Mouse (Mus musculus) spleen, adult 2 months (tissue): ENCODE results near the gene Slc25a10. TPM values are rescaled to one million over a fixed set of nuclear protein-coding genes. Genes with fewer than 3 reads are reported as not detected.

Experiments used
- DNase-seq, 2 experiments: peaks; one replicate each; pipeline versions ENCODE4 v3.0.0 to v3.0.0-alpha.2; 2012 to 2021; ENCODE audit warnings: low spot score in 2 of 2, low read depth in 1 of 2
- H3K27ac ChIP-seq: fragments of 200-500 bp; 2 replicates; pipeline ENCODE4 v1.5.1; 2012; ENCODE audit warnings: low read length, inconsistent platforms; ENCODE audit not compliant: insufficient read depth
- H3K27me3 ChIP-seq: fragments of 200-500 bp; 2 replicates; pipeline ENCODE4 v1.6.1; 2012; ENCODE audit warnings: mild to moderate bottlenecking, moderate library complexity, low read length, inconsistent platforms; ENCODE audit not compliant: control insufficient read depth, insufficient read depth
- H3K36me3 ChIP-seq: fragments of 200-500 bp; 2 replicates; pipeline ENCODE4 v1.6.1; 2012; ENCODE audit warnings: mild to moderate bottlenecking, low read length, inconsistent platforms; ENCODE audit not compliant: control insufficient read depth, insufficient read depth
- H3K4me1 ChIP-seq: fragments of 200-500 bp; 2 replicates; pipeline ENCODE4 v1.6.1; 2011; ENCODE audit warnings: inconsistent platforms; ENCODE audit not compliant: control insufficient read depth, insufficient read depth, insufficient read length
- H3K4me3 ChIP-seq: fragments of 200-500 bp; 2 replicates; pipeline ENCODE4 v1.5.1; 2011; ENCODE audit warnings: mild to moderate bottlenecking, inconsistent platforms; ENCODE audit not compliant: insufficient read depth, insufficient read length; ENCODE audit errors: extremely low read depth
- CTCF ChIP-seq: fragments of 200-500 bp; IDR thresholded peaks from 2 replicates; pipeline ENCODE4 v1.5.1; 2011; ENCODE audit warnings: mild to moderate bottlenecking, inconsistent platforms; ENCODE audit not compliant: insufficient read depth, insufficient read length, insufficient replicate concordance; ENCODE audit errors: extremely low read depth
- POLR2A ChIP-seq: fragments of 200-500 bp; IDR thresholded peaks from 2 replicates; pipeline ENCODE4 v1.6.1; 2011; ENCODE audit warnings: low read depth, low read length, inconsistent platforms
- whole genome bisulfite sequencing: fragments of 180-500 bp; shearing (Covaris S2); methylation state at CpG from one replicate; pipeline ENCODE4 v1.1.7; 2018; 5-methylcytosine and 5-hydroxymethylcytosine counted together
- polyA plus RNA-seq: library from polyadenylated mRNA; depleted of rRNA; stranded (reverse); fragments of >200 nt; gene quantifications from 2 replicates; pipeline ENCODE4 v1.2.3, GENCODE M21; 2012

The Slc25a10 gene
- polyA plus RNA-seq, 1 experiment = 36.5 TPM

DNA sequence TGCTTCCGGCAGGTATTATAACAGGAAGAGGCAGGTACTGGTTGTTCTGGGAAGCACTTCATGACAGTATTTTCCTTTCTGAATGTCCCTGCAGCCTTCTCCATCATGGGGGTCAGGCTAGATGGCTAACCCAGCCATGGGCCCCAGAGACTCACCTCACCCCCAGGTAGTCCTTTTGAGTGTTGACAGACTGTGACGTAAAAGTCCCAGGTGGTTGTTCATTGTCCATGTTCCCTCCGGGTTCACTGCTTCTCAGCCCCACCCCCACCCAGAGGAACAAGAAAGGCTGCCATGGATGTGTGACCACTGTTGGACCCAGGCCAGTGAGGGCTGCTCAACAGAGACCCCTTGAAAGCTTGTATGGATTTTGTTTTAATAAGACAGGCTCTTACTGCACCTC is 1.7 kb downstream of the Slc25a10 start:
- TF ChIP-seq POLR2A = no peak
- no peak for TF ChIP-seq CTCF
- Histone ChIP-seq H3K27ac (no peak overlapping the region), H3K4me1 (peaks cover 10% of the 10 kb centered on the region; the same call in 1 of the 2 replicates), H3K4me3 (no peak overlapping the region), H3K36me3 (0 out of 2 replicates have a peak, but pooled peaks cover 7% of the 10 kb centered on the region), H3K27me3 (no peaks in the 10 kb centered on the region)
- 87% methylated on average over 3 of the region's 3 CpGs for WGBS
- DNase-seq = no peak

DNA sequence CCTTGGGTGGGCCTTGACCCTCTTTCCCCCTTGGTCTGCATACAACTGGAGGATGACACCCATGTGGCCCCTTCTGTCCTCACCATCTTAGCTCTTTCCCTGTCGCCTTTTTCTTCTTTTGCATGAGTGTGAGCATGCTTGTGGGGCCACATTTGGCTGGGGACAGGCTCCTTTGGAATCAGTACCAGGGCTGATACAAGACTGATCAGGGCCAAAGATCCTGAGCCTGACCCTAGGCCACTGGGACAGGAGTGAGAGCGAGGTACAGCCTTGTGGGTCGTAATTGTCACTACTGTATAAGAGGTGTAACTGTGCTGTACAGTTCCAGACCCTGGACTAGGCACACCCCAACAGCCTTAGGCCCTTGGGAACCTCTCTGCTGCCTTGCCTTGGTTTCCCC is 2.3 kb downstream of the Slc25a10 start:
- Histone ChIP-seq H3K4me1 (peaks cover 10% of the 10 kb centered on the region; the same call in 1 of the 2 replicates), H3K27me3 (no peaks in the 10 kb centered on the region), H3K4me3 (no peak overlapping the region), H3K27ac (no peak overlapping the region), H3K36me3 (0 out of 2 replicates have a peak, but pooled peaks cover 4% of the 10 kb centered on the region)
- DNase-seq = no peak
- TF ChIP-seq POLR2A (no peak), CTCF (no peak)
- 94% methylated on average over 3 of the region's 3 CpGs for WGBS

DNA sequence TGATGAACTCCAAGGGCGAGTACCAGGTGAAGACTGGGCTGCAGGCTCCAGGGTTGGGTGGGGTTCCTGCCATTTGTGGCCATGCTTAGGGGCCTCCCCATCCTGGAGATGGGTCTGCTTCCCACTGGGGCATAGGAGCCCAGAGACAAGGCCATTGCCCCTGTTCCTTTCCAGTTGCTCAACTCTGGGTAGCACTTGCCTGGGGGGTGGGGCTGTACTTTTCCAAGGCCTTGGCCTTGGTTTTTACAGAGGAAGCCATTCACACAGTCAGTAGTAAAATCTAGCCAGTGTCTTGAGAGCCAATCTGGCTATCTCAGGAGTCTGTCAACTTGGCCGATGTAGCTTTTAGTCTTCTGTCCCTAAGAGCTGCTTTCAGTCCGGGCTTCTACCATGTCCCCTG is 5.8 kb downstream of the Slc25a10 start:
- Histone ChIP-seq H3K27me3 (no peaks in the 10 kb centered on the region), H3K27ac (no peak overlapping the region), H3K4me3 (no peak overlapping the region), H3K4me1 (no peaks in the 10 kb centered on the region; the same call in 1 of the 2 replicates), H3K36me3 (0 out of 2 replicates have a peak, but pooled peaks cover 2% of the 10 kb centered on the region)
- no peak for DNase-seq
- no peak for TF ChIP-seq POLR2A
- no peak for TF ChIP-seq CTCF
- WGBS = 95% methylated on average over 3 of the region's 3 CpGs

DNA sequence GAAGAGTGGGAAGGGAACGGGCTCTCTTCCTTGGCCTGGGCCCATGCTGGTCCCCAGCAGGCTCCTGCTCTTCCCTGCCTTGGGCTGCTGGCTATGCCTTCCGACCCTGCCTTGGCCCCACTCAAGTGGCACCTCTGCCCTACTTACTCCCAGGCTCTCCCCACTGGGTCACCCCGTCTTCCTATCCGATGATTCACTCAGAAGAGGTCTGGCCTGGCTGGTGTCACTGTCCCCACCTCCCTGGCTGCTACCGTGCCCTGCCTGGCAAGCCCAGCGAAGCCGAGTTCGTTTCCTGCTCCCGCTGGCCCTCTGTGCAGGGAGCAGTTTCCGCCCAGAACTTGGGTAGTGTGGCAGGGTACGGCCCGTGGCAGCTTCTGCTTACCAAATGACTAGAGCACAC is 6.6 kb downstream of the Slc25a10 start:
- H3K27ac ChIP-seq = no peak overlapping the region
- DNase-seq = no peak

DNA sequence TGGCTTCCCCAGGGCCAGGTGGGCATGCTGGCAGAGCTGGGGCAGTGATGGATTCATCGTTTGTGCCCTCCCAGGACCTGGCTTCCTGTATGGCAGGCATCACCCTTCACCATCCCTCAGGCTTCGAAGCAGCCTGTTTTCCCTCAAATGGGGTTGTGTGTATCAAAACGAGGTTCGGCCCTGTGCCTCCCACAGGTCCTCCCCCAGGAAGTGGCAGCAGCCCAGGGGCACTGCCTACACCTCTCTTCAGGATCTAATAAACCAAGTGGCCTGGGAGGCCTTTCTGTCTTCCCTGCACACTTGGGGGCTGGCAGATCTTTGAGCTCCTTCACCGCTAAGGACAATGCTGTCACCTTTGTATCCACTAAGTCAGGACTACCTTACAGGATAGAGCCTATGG is 7.3 kb downstream of the Slc25a10 start:
- no peak overlapping the region for H3K27ac ChIP-seq
- no peak for DNase-seq
- H3K4me1 ChIP-seq = no peaks in the 10 kb centered on the region
- TF ChIP-seq POLR2A (no peak), CTCF (no peak)
- H3K27me3 ChIP-seq = no peaks in the 10 kb centered on the region
- no peak overlapping the region for H3K4me3 ChIP-seq
- 0 out of 2 replicates have a peak, but pooled peaks cover 2% of the 10 kb centered on the region for H3K36me3 ChIP-seq
- 82% methylated on average over 5 of the region's 5 CpGs for WGBS

More for the DNA sequence above, 6.6 kb downstream of the Slc25a10 start:
- Histone ChIP-seq H3K27me3 (no peaks in the 10 kb centered on the region), H3K36me3 (0 out of 2 replicates have a peak, but pooled peaks cover 2% of the 10 kb centered on the region), H3K4me1 (no peaks in the 10 kb centered on the region), H3K4me3 (no peak overlapping the region)
- no peak for TF ChIP-seq CTCF
- no peak for TF ChIP-seq POLR2A
- WGBS = 91% methylated on average over 12 of the region's 12 CpGs

DNA sequence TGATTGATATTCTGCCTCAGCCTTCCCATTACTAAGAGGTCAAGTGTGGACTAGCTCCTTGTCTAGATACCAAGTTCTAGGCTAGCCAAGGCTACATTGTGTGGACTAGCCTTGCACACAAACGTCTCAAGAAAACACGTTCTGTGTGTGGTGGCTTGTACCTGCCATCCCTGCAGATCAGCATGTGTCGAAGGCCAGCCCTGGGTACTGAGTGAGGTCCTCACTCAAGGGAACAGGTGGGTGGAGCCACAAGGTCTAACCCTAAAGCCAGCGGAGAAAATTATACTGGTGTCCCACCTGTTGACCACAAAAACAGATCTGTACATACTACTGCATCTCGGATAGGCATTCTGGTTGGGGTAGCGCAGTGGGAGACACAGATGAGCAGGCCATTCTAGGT is 8.3 kb downstream of the Slc25a10 start:
- Histone ChIP-seq H3K27ac (no peak overlapping the region), H3K27me3 (no peaks in the 10 kb centered on the region), H3K4me1 (no peaks in the 10 kb centered on the region), H3K4me3 (no peak overlapping the region), H3K36me3 (0 out of 2 replicates have a peak, but pooled peaks cover 2% of the 10 kb centered on the region)
- 81% methylated on average over 6 of the region's 6 CpGs for WGBS
- no peak for TF ChIP-seq POLR2A
- TF ChIP-seq CTCF = no peak
- no peak for DNase-seq

DNA sequence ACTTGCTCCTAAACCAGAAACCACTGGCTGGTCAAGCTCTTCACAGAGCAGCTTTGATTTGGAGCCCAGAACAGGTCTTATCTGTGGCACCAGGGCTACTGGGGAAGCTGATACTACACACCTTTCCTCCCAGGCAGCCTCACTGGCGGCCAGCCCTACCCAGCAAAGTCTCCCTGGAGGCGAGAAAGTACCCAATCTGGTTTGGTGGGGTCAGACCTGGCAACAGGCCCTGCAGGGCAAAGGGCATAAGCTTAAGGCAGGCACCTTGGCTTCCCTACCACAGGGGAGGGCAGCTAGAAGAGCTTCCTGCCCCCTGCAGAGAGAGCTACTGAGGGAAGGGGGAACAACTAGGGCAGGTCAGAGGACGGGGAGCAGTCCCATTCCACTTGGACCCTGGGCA is 8.7 kb downstream of the Slc25a10 start:
- no peaks in the 10 kb centered on the region for H3K27me3 ChIP-seq
- WGBS = 12% methylated on average over 3 of the region's 3 CpGs

More for the DNA sequence above, 8.7 kb downstream of the Slc25a10 start:
- no peak overlapping the region for H3K27ac ChIP-seq
- no peaks in the 10 kb centered on the region for H3K4me1 ChIP-seq
- no peak overlapping the region for H3K4me3 ChIP-seq
- DNase-seq = no peak
- H3K36me3 ChIP-seq = no peaks in the 10 kb centered on the region
- TF ChIP-seq CTCF = no peak
- no peak for TF ChIP-seq POLR2A
